Mouse (Mus musculus) embryonic facial prominence, embryonic 11.5 days (tissue): Measurements from ENCODE around the gene Gsk3b. TPM values are rescaled to one million over a fixed set of nuclear protein-coding genes. Genes with fewer than 3 reads are reported as not detected.

Experiments
- ATAC-seq: fragments of 200-750 bp; cut with Nextera tagmentation; replicated peaks from 2 replicates; pipeline ENCODE4 v1.8.0; 2017; ENCODE audit warnings: low read depth; ENCODE audit not compliant: insufficient number of reproducible peaks, low FRiP score, low TSS enrichment
- DNase-seq: peaks from one replicate; pipeline ENCODE4 v3.0.0-alpha.2; 2015; ENCODE audit warnings: low spot score
- H3K27ac ChIP-seq: fragments of 300-500 bp; sonication (generic); replicated peaks from 2 replicates; pipeline ENCODE4 v1.5.1; 2014; ENCODE audit warnings: mild to moderate bottlenecking, low read depth, low read length, control low read depth
- H3K27me3 ChIP-seq: fragments of 300-500 bp; sonication (generic); 2 replicates; pipeline ENCODE4 v1.6.1; 2014; ENCODE audit warnings: mild to moderate bottlenecking, low read length, moderate library complexity, mixed read lengths; ENCODE audit not compliant: control insufficient read depth, insufficient read depth
- H3K36me3 ChIP-seq: fragments of 300-500 bp; sonication (generic); replicated peaks from 2 replicates; pipeline ENCODE4 v1.6.1; 2014; ENCODE audit warnings: low read depth, mild to moderate bottlenecking, low read length, moderate library complexity, mixed read lengths; ENCODE audit not compliant: control insufficient read depth, insufficient read depth
- H3K4me1 ChIP-seq: fragments of 300-500 bp; sonication (generic); 2 replicates; pipeline ENCODE4 v1.6.1; 2014; ENCODE audit warnings: low read length, mixed read lengths; ENCODE audit not compliant: control insufficient read depth, insufficient read depth
- H3K4me2 ChIP-seq: fragments of 300-500 bp; sonication (generic); 2 replicates; pipeline ENCODE4 v1.6.1; 2014; ENCODE audit warnings: low read depth, mild to moderate bottlenecking, control low read depth, low read length, moderate library complexity
- H3K4me3 ChIP-seq: fragments of 300-500 bp; sonication (generic); 2 replicates; pipeline ENCODE4 v1.5.1; 2014; ENCODE audit warnings: low read depth, low read length, control low read depth
- H3K9ac ChIP-seq: fragments of 300-500 bp; sonication (generic); replicated peaks from 2 replicates; pipeline ENCODE4 v1.6.1; 2014; ENCODE audit warnings: mild to moderate bottlenecking, control low read depth, low read length
- H3K9me3 ChIP-seq: fragments of 300-500 bp; sonication (generic); replicated peaks from 2 replicates; pipeline ENCODE4 v1.6.1; 2016; ENCODE audit warnings: mild to moderate bottlenecking, low read length, inconsistent platforms, mixed read lengths; ENCODE audit not compliant: control insufficient read depth
- WGBS: fragments of 180-500 bp; shearing (Covaris S2); extraction: QIAGEN DNeasy Blood & Tissue Kit; methylation state at CpG from one replicate; pipeline ENCODE4 v1.1.7; 2014; 5-methylcytosine and 5-hydroxymethylcytosine counted together
- polyA plus RNA-seq: library from polyadenylated mRNA; unstranded; fragments of >200 nt; fragmentation: Nextera tagmentation; extraction: Ambion mirVana; gene quantifications from 2 replicates; pipeline ENCODE4 v1.2.1, GENCODE M21; 2014

The Gsk3b gene
- polyA plus RNA-seq, 1 experiment from 2014 or later = 81.9 TPM

GRCm38 (mm10) chr16:38245379-38245778, 156.6 kb downstream of the Gsk3b start:
- no peak overlapping the region for H3K27ac ChIP-seq
- ATAC-seq (no peak), DNase-seq (no peak)
- H3K9ac ChIP-seq = no peak overlapping the region
- 24% methylated on average over 2 of the region's 2 CpGs for WGBS
- no peaks in the 10 kb centered on the region for H3K36me3 ChIP-seq
- no peak overlapping the region for H3K4me2 ChIP-seq
- H3K27me3 ChIP-seq = no peaks in the 10 kb centered on the region
- H3K4me1 ChIP-seq = no peaks in the 10 kb centered on the region
- H3K4me3 ChIP-seq = no peak overlapping the region
- no peaks in the 10 kb centered on the region for H3K9me3 ChIP-seq

GRCm38 (mm10) chr16:38245849-38246585, 157.2 kb downstream of the Gsk3b start:
- 82% methylated on average over 5 of the region's 5 CpGs for WGBS
- Histone ChIP-seq H3K27me3 (no peaks in the 10 kb centered on the region), H3K36me3 (no peaks in the 10 kb centered on the region), H3K4me1 (no peaks in the 10 kb centered on the region), H3K27ac (no peak overlapping the region), H3K4me2 (no peak overlapping the region), H3K9me3 (no peaks in the 10 kb centered on the region), H3K4me3 (no peak overlapping the region), H3K9ac (no peak overlapping the region)
- no peak for ATAC-seq
- DNase-seq = no peak

GRCm38 (mm10) chr16:38248331-38248961, 159.6 kb downstream of the Gsk3b start:
- Histone ChIP-seq H3K4me1 (no peaks in the 10 kb centered on the region), H3K9me3 (no peaks in the 10 kb centered on the region), H3K27ac (no peak overlapping the region), H3K4me2 (no peak overlapping the region), H3K36me3 (no peaks in the 10 kb centered on the region), H3K9ac (no peak overlapping the region), H3K4me3 (no peak overlapping the region), H3K27me3 (no peaks in the 10 kb centered on the region)
- peak; percentile 61; the same call in 1 of the 2 replicates for ATAC-seq
- WGBS = 47% methylated on average over 13 of the region's 13 CpGs
- DNase-seq = no peak

GRCm38 (mm10) chr16:38250467-38250866, 161.7 kb downstream of the Gsk3b start:
- H3K4me1 ChIP-seq = no peaks in the 10 kb centered on the region
- no peak overlapping the region for H3K4me2 ChIP-seq
- ATAC-seq (no peak), DNase-seq (no peak)
- H3K4me3 ChIP-seq = no peak overlapping the region
- no peak overlapping the region for H3K27ac ChIP-seq
- H3K9ac ChIP-seq = no peak overlapping the region
- H3K27me3 ChIP-seq = no peaks in the 10 kb centered on the region
- 96% methylated on average over 6 of the region's 6 CpGs for WGBS
- H3K36me3 ChIP-seq = no peaks in the 10 kb centered on the region
- H3K9me3 ChIP-seq = no peaks in the 10 kb centered on the region

GRCm38 (mm10) chr16:38254001-38254400, 165.2 kb downstream of the Gsk3b start:
- Histone ChIP-seq H3K4me2 (no peak overlapping the region), H3K27me3 (no peaks in the 10 kb centered on the region), H3K4me3 (no peak overlapping the region), H3K36me3 (no peaks in the 10 kb centered on the region), H3K9me3 (no peaks in the 10 kb centered on the region), H3K9ac (no peak overlapping the region), H3K27ac (no peak overlapping the region), H3K4me1 (no peaks in the 10 kb centered on the region)
- DNase-seq (no peak), ATAC-seq (no peak)
- 77% methylated on average over 14 of the region's 14 CpGs for WGBS

- Histone ChIP-seq H3K9me3 (no peaks in the 10 kb centered on the region), H3K9ac (no peak overlapping the region), H3K4me3 (no peak overlapping the region), H3K27ac (no peak overlapping the region), H3K27me3 (no peaks in the 10 kb centered on the region), H3K4me1 (no peaks in the 10 kb centered on the region), H3K36me3 (no peaks in the 10 kb centered on the region), H3K4me2 (no peak overlapping the region)
- ATAC-seq = no peak
- no peak for DNase-seq
- WGBS = 70% methylated on average over 4 of the region's 4 CpGs
These were observed 166.3 kb downstream of the Gsk3b start for GRCm38 (mm10) chr16:38255107-38255506.

GRCm38 (mm10) chr16:38255927-38256326, 167.1 kb downstream of the Gsk3b start:
- DNase-seq = no peak
- no peak for ATAC-seq
- Histone ChIP-seq H3K4me3 (no peak overlapping the region), H3K27me3 (no peaks in the 10 kb centered on the region), H3K4me1 (no peaks in the 10 kb centered on the region), H3K9me3 (no peaks in the 10 kb centered on the region), H3K27ac (no peak overlapping the region), H3K9ac (no peak overlapping the region), H3K4me2 (no peak overlapping the region), H3K36me3 (no peaks in the 10 kb centered on the region)
- 90% methylated on average over 9 of the region's 9 CpGs for WGBS

GRCm38 (mm10) chr16:38271601-38272000, 182.8 kb downstream of the Gsk3b start:
- no peak overlapping the region for H3K4me3 ChIP-seq
- H3K27me3 ChIP-seq = no peaks in the 10 kb centered on the region
- no peaks in the 10 kb centered on the region for H3K36me3 ChIP-seq
- DNase-seq (no peak), ATAC-seq (no peak)
- no peak overlapping the region for H3K9ac ChIP-seq
- H3K4me2 ChIP-seq = no peak overlapping the region
- H3K4me1 ChIP-seq = no peaks in the 10 kb centered on the region
- H3K9me3 ChIP-seq = no peaks in the 10 kb centered on the region
- no peak overlapping the region for H3K27ac ChIP-seq
- WGBS = 72% methylated on average over 3 of the region's 3 CpGs
